ENCODE assay signal across 8 mouse cellular contexts in genomic region chr17:57059486-57059977, GRCm38 (mm10). TPM values are rescaled to one million over a fixed set of nuclear protein-coding genes. Genes with fewer than 3 reads are reported as not detected.
DNase-seq lines count a peak whose midpoint lies in the region; ATAC-seq lines count a peak whose summit lies in the region.

Gene Slc25a23 (minus strand): TSS chr17:57059863.

- H3K27ac ChIP-seq in macrophage, result no peak within 1 kb of the TSS

- H3K4me3 ChIP-seq in macrophage (ENCODE audit: inconsistent target), result peak within 1 kb of the TSS; percentile 38

- no peaks in the 10 kb centered on the region for H3K79me2 ChIP-seq in macrophage (ENCODE audit: inconsistent target)

- ATAC-seq in erythroid progenitor cell, adult 5-6 weeks (replicated peaks; ENCODE audit: low FRiP score, poor library complexity, severe bottlenecking), result no peak

- WGBS in macrophage (ENCODE audit: missing documents), result 4% methylated on average over 42 of the region's 45 CpGs

- H3K36me3 ChIP-seq in macrophage (ENCODE audit: inconsistent target), result no peaks in the 10 kb centered on the region

- peak; percentile 80 to 88 for DNase-seq in adrenal gland, adult (ENCODE audit: inconsistent age in 2 of 2, low spot score in 1 of 2)
- peak; percentile 65 to 76 for DNase-seq in cerebellum, postnatal 4 days (ENCODE audit: low spot score in 2 of 2)
- peak; percentile 67 for DNase-seq in gastrocnemius, postnatal 10 days
- DNase-seq in induced T-regulatory cell, adult 2 months (ENCODE audit: low read depth), result peak; percentile 76
- peak; percentile 49 to 81 for DNase-seq in left cerebral cortex, adult 8-10 months (ENCODE audit: low spot score in 2 of 2)
- peak; percentile 77 for DNase-seq in right cerebral cortex, postnatal 25 days

RNA-seq across cellular contexts. Expression of gene Slc25a23, which starts in this region (rescaled TPM):
- 10 to 100 TPM; 42.1 to 50.9 TPM for total RNA-seq in gastrocnemius, postnatal 10 days (2021)
- 100 to 1,000 TPM; 313 to 347 (median 323) TPM for total RNA-seq in left cerebral cortex, adult 8-10 months (2022)
- total RNA-seq in macrophage (2018; cell fraction: chromatin; rRNA removed), result 1 to 10 TPM in 22 of 26 experiments, under 1 TPM in 3, not detected in 1; 0.18 to 8.5 (median 2.6) TPM
- total RNA-seq in macrophage (2018; cell fraction: cytosol; rRNA removed), result 1 to 10 TPM in 14 of 26 experiments, under 1 TPM in 12; 0.42 to 6.2 (median 2.2) TPM
- 1 to 10 TPM in 15 of 26 experiments, under 1 TPM in 11; 0.17 to 5.7 (median 1.3) TPM for total RNA-seq in macrophage (2018; cell fraction: nucleus; rRNA removed)
- 4.0 to 8.6 TPM (median 6.8 TPM) in 3 replicates for polyA plus RNA-seq in macrophage (2018)
- total RNA-seq in erythroid progenitor cell, adult 5-6 weeks (2015; ENCODE audit: low replicate concordance), result 2.9 and 5.4 TPM in 2 replicates
- total RNA-seq in erythroid progenitor cell, adult 5-6 weeks (2017; ENCODE audit: low replicate concordance), result not detected in 2 replicates

Comparison
In these comparisons a context has a peak if more than half of its experiments do, and no peak if none do; other contexts are left out.
1. RNA of gene Slc25a23 (total RNA-seq): 313 to 347 TPM in left cerebral cortex, adult 8-10 months and 42.1 to 50.9 TPM in gastrocnemius, postnatal 10 days; 2.9 to 5.4 TPM in erythroid progenitor cell, adult 5-6 weeks; every median in the first group is over 4 times any median in the second.
2. RNA of gene Slc25a23 (total RNA-seq): 313 to 347 TPM in left cerebral cortex, adult 8-10 months; 42.1 to 50.9 TPM in gastrocnemius, postnatal 10 days; every median in the first group is over 4 times any median in the second.
3. Peak in every context shown above with its lines, with median percentiles within 50 percentile points of each other: DNase-seq.